Mouse (Mus musculus): ENCODE data around the gene Pdcd2. TPM values are rescaled to one million over a fixed set of nuclear protein-coding genes. Genes with fewer than 3 reads are reported as not detected.
A peak's percentile ranks its signal among the peaks of the same experiment; 100 is the strongest.
"Not testable (repeated sequence)": the region's sequence is repeated elsewhere in the genome, so short reads cannot be mapped to it uniquely, and the experiment has no call there.

Gene Pdcd2
- polyA plus RNA-seq (2012; ENCODE audit: insufficient read depth, low replicate concordance): 33.3 and 52.6 TPM in 2 replicates

DNA sequence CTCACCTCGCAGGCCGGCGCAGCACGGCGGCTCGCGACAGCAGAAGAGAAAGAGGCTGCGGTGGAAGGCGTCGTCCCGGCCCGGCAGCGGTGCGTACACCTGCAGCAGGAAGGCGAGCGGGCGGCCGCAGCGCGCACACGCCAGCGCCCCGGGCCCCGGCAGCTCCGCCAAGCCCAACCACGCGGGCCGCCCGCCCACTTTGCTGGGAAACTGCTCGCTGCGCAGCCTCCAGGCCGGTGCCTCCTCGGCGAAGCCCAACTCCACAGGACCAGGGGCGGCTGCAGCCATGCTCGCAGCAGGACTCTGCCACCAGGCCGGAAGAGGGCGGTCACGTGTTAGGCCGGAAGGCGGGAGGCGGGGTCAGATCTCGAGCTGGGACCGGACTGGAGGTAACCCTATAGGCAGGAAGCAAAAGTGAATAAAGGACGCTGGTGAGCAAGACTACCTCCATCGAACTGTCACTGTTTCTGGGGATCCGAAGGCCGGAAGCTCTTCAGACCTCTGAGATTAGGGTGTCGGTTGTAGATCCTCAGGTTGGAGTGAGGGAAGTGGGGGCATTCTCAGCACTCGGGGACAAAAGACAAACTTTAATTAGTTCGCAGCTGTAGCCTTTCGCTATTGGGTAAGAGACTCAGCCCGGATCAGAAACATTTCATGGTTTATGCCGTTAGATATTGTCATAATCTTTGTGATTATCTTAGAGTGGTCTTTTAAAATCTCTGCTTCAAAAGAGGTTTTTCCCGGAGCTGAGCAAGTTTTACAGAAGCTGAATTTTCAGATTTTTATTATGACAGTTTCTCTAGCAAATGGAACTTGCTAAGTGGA is at the start of gene Pdcd2:
Gene Pdcd2 (minus strand): TSS at position 316 of the 825 bp plus-strand sequence.
- H3K4me1 ChIP-seq: peaks cover 38% of the 10 kb centered on the region
- no peaks in the 10 kb centered on the region for H3K9me3 ChIP-seq
- H3K36me3 ChIP-seq (replicated peaks; ENCODE audit: low read length): peaks cover 35% of the 10 kb centered on the region
- no peak for TF ChIP-seq GATA1 (IDR thresholded peaks at IDR 0.05; ENCODE audit: borderline replicate concordance, low read length)
- TF ChIP-seq FLI1 (IDR thresholded peaks at IDR 0.05; ENCODE audit: low read length): peak; percentile 79
- H3K4me3 ChIP-seq (replicated peaks): peak within 1 kb of the TSS; percentile 97
- no peaks in the 10 kb centered on the region for H3K27me3 ChIP-seq (replicated peaks)

DNA sequence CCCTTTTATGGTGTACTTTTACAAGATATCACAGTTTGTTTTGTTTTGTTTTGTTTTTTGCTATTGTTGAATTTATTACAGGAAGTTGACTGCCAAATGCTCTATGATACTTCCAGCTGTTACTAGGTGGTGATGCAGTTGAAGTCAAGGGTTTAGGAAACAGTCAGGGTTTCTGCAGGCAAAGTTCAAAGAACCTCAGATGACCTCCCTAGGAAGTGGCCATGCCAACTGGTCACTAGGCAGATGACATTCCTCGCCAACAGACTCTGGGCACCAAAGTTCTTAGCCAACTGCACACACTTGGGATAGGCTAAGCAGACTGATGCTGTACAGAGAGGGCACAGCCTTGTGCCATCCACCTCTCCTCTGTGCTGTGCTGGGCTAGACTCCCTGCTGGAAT is 48.0 kb upstream of the Pdcd2 start:
- TF ChIP-seq GATA1 (IDR thresholded peaks at IDR 0.05; ENCODE audit: borderline replicate concordance, low read length) (no peak), FLI1 (IDR thresholded peaks at IDR 0.05; ENCODE audit: low read length) (no peak)

DNA sequence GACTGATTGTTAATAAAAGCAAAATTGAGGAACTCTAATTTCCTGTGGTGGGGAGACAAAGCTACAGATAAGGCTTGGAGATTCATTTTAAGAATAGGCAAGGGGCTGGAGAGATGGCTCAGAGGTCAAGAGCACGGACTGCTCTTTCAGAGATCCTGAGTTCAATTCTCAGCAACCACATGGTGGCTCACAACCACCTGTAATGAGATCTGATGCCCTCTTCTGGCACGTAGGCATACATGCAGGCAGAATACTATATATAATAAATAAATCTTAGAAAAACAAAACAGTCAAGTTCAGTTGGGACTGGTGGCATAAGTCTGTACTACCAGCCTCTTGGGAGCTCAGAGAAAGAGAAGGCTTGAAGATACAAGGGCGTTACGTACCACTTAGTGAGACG is 39.8 kb upstream of the Pdcd2 start:
- Histone ChIP-seq H3K27me3 (replicated peaks) (peaks cover 8% of the 10 kb centered on the region), H3K4me1 (peaks cover 14% of the 10 kb centered on the region), H3K36me3 (replicated peaks; ENCODE audit: low read length) (no peaks in the 10 kb centered on the region), H3K4me3 (replicated peaks) (no peak overlapping the region), H3K9me3 (no peaks in the 10 kb centered on the region)
- TF ChIP-seq FLI1 (IDR thresholded peaks at IDR 0.05; ENCODE audit: low read length) (no peak), GATA1 (IDR thresholded peaks at IDR 0.05; ENCODE audit: borderline replicate concordance, low read length) (no peak)

More for the DNA sequence above, 48.0 kb upstream of the Pdcd2 start:
- H3K4me1 ChIP-seq: no peaks in the 10 kb centered on the region
- H3K4me3 ChIP-seq (replicated peaks): no peak overlapping the region
- 0 out of 2 replicates have a peak, but pooled peaks cover 2% of the 10 kb centered on the region for H3K9me3 ChIP-seq
- H3K36me3 ChIP-seq (replicated peaks; ENCODE audit: low read length): no peaks in the 10 kb centered on the region
- H3K27me3 ChIP-seq (replicated peaks): peaks cover 2% of the 10 kb centered on the region

DNA sequence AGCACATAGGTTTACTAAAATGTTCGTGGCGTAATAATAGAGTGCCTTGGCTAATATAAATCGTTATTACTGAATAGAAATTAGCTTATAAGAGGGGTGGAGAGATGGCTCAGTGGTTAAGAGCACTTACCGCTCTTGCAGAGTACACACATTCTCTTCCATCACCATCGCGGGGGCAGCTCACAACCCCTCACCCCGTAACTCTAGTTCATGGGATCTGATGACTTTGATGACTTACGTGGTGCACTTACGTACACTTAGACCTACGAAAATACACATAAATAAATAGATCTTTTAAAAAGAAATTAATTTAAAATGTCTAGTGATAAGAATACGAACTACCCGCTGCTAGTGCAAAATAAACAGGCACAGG is 37.8 kb upstream of the Pdcd2 start:
- peak overlapping the region; percentile 95 for H3K4me3 ChIP-seq (replicated peaks)

DNA sequence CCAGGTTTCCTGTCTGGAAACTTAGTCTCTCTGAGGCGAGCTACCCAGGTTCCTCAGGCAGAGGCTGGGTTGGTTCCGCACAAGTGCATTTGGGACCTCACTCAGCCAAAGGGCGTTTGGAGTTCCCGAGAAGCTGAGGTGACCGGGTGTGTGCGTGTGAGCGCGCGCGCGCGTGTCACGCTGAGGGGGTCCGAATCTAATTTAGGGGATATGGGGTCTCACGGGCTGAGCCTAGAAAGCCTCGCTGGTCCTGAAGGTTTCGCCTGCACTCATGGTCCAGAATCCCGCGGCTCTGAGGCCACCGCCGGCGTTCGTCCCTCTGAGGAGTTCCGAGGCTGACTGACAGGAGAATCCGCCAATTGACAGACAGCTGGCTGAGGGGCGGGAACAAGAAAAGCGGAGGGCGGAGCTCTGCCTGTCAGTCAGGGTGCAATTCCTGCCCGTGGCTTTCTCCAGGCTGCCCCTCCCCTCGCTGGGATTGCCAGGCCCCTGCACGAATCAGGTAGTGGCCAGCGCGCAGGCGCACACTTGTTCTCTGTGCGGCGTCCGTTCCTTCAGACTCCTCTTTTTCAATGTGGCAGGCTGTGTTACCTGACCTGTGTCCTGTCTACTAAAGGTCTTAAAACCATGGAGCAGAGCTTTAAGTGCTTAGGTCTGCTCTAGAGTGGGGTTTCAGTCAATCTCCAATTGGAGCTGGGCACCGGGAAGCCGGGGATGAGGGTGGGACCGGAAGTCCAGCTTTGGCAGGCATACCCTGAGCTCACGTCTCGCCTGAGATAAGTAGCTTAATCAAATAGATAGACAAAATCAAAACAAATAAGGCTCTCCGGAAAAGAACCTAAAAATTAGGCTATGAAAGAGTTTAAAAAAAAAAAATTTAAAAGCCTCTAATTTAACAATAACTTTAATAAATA is 37.2 kb upstream of the Pdcd2 start, which contains the start of gene Prdm9:
Gene Prdm9 (minus strand): TSS at position 341 of the 914 bp plus-strand sequence.
- Histone ChIP-seq H3K9me3 (no peaks in the 10 kb centered on the region), H3K36me3 (replicated peaks; ENCODE audit: low read length) (no peaks in the 10 kb centered on the region), H3K4me3 (replicated peaks) (peak within 1 kb of the TSS; percentile 95), H3K27me3 (replicated peaks) (peaks cover 2% of the 10 kb centered on the region), H3K4me1 (peaks cover 14% of the 10 kb centered on the region)
- TF ChIP-seq GATA1 (IDR thresholded peaks at IDR 0.05; ENCODE audit: borderline replicate concordance, low read length) (no peak), FLI1 (IDR thresholded peaks at IDR 0.05; ENCODE audit: low read length) (no peak)

More for the DNA sequence above, 37.8 kb upstream of the Pdcd2 start:
- Histone ChIP-seq H3K36me3 (replicated peaks; ENCODE audit: low read length) (no peaks in the 10 kb centered on the region), H3K4me1 (peaks cover 14% of the 10 kb centered on the region), H3K27me3 (replicated peaks) (peaks cover 8% of the 10 kb centered on the region), H3K9me3 (no peaks in the 10 kb centered on the region)
- TF ChIP-seq GATA1 (IDR thresholded peaks at IDR 0.05; ENCODE audit: borderline replicate concordance, low read length) (no peak), FLI1 (IDR thresholded peaks at IDR 0.05; ENCODE audit: low read length) (no peak)

DNA sequence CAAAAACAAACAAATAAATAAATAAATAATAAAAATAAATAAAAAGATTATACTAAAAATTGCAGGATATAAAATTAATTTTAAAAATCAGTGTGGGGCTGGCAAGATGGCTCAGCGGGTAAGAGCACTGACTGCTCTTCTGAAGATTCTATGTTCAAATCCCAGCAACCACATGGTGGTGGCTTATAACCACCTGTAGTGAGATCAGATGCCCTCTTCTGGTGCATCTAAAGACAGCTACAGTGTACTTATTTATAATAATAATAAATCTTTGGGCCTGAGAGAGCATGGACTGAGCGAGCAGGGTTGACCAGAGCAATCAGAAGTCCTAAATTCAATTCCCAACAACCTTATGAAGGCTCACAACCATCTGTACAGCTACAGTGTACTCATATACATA is 32.8 kb upstream of the Pdcd2 start:
- TF ChIP-seq FLI1 (IDR thresholded peaks at IDR 0.05; ENCODE audit: low read length) (no peak), GATA1 (IDR thresholded peaks at IDR 0.05; ENCODE audit: borderline replicate concordance, low read length) (no peak)
- H3K27me3 ChIP-seq (replicated peaks): peaks cover 2% of the 10 kb centered on the region

DNA sequence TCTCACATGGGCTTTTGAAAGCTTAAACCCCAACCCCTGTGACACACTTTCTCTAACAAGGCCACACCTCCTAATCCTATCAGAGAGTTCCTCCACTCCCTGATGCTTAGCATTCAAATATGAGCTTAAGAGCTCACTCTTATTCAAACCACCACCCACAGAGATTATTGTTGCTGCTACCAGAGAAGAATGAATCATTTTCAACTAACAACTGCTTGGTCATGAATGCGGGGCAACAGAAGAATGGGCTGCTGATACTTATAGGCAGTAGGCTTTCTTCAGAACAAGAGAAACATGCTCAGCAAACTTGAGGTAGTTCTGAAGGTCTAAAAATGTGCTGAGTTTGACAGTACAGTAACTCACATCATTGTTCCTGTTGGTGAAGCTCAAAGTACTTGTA is 22.6 kb upstream of the Pdcd2 start:
- no peaks in the 10 kb centered on the region for H3K36me3 ChIP-seq (replicated peaks; ENCODE audit: low read length)
- peaks cover 3% of the 10 kb centered on the region; the same call in 1 of the 2 replicates for H3K9me3 ChIP-seq
- TF ChIP-seq GATA1 (IDR thresholded peaks at IDR 0.05; ENCODE audit: borderline replicate concordance, low read length): no peak
- no peak for TF ChIP-seq FLI1 (IDR thresholded peaks at IDR 0.05; ENCODE audit: low read length)
- H3K4me3 ChIP-seq (replicated peaks): no peak overlapping the region
- no peaks in the 10 kb centered on the region for H3K4me1 ChIP-seq
- H3K27me3 ChIP-seq (replicated peaks): no peaks in the 10 kb centered on the region

More for the DNA sequence above, 32.8 kb upstream of the Pdcd2 start:
- Histone ChIP-seq H3K4me3 (replicated peaks) (no peak overlapping the region), H3K9me3 (no peaks in the 10 kb centered on the region), H3K4me1 (peaks cover 13% of the 10 kb centered on the region), H3K36me3 (replicated peaks; ENCODE audit: low read length) (no peaks in the 10 kb centered on the region)

DNA sequence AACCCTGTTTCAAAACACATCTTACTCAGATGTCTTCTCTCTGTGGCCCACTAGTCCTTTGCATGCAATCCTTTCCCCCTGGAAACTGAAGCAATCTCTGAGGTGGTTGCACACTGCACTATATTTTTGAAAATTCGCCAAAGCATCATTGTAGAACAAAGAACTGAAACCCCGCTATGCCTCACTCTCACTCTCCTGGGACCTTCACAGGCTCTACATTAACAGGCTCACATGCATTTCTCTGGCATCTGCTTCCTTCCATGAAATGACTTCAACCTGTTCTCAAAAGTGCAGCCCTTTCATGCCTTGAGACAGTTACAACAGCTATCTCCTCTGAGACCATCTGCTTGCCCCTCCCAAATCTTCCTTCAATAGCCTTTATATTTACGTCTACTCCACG is 19.3 kb upstream of the Pdcd2 start:
- H3K4me1 ChIP-seq: no peaks in the 10 kb centered on the region
- H3K4me3 ChIP-seq (replicated peaks): no peak overlapping the region
- no peaks in the 10 kb centered on the region for H3K27me3 ChIP-seq (replicated peaks)
- no peaks in the 10 kb centered on the region for H3K36me3 ChIP-seq (replicated peaks; ENCODE audit: low read length)
- peaks cover 12% of the 10 kb centered on the region; the same call in 1 of the 2 replicates for H3K9me3 ChIP-seq
- TF ChIP-seq GATA1 (IDR thresholded peaks at IDR 0.05; ENCODE audit: borderline replicate concordance, low read length): no peak
- TF ChIP-seq FLI1 (IDR thresholded peaks at IDR 0.05; ENCODE audit: low read length): no peak

DNA sequence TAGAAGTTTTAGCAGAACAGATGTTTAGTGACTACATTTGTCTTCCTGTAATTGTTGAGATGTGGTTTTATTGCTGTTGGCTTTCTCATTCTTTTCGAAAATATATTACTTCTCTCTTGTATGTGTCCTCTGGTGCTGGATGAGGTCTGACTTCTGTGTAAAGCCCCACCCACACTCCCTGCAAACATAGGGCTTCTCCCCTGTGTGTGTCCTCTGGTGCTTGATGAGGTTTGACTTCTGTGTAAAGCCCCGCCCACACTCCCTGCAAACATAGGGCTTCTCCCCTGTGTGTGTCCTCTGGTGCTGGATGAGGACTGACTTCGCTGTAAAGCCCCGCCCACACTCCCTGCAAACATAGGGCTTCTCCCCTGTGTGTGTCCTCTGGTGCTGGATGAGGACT is 16.8 kb upstream of the Pdcd2 start:
- not testable (repeated sequence) for H3K36me3 ChIP-seq (replicated peaks; ENCODE audit: low read length); H3K27me3 ChIP-seq (replicated peaks); H3K4me3 ChIP-seq (replicated peaks); H3K4me1 ChIP-seq
- H3K9me3 ChIP-seq: peaks cover 12% of the 10 kb centered on the region; the same call in 1 of the 2 replicates

Measured in megakaryocyte, embryonic 14.5 days (primary cell).